Mouse (Mus musculus): ENCODE data around the gene Sult2a8.
"Not testable (repeated sequence)": the region's sequence is repeated elsewhere in the genome, so short reads cannot be mapped to it uniquely, and the experiment has no call there.

Sult2a8 gene

DNA sequence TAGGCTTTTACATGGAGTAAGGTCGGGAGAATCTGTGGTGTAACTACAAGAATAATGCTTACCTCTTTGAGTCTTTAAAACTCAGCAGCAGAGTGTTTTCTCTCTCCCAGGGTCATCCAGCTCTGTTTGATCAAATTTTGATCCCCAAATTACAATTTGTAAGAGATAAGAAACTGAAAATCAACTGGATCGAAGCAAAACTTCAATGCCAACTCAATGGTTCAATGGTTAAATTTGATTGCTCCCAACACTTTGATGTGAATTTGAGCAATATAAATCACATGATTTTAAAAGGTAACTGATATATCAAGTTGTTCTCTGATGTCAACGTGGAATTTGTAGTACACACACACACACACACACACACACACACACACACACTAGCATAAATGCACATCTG is at the start of gene Sult2a8:
Sult2a8 (minus strand) TSS at position 236 of the 400 bp plus-strand sequence.
- no peak for DNase-seq

- DNase-seq, result no peak
Measured at GRCm38 (mm10) chr7:14494130-14494529, 47.6 kb upstream of the Sult2a8 start, which contains the start of gene Sult2a7. Sult2a7 (minus strand) TSS chr7:14494230.

DNA sequence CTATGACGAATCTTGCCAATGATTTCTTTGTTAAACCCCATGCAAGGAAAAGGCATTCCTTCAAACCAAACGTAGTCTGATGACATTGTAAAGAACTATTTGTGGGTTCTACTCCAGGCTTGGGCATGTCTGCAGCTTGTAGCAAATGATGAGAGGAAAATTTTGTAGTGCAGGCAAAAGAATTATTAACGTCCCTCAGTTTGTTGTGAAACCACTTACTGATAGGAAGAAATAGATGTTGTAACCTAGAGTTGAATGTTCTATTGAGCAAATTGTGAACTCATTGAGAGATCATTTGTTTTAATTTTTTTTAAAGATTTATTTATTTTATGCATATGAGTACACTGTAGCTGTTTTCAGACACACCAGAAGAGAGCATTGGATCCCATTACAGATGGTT is 46.3 kb upstream of the Sult2a8 start:
- DNase-seq, result no peak

DNA sequence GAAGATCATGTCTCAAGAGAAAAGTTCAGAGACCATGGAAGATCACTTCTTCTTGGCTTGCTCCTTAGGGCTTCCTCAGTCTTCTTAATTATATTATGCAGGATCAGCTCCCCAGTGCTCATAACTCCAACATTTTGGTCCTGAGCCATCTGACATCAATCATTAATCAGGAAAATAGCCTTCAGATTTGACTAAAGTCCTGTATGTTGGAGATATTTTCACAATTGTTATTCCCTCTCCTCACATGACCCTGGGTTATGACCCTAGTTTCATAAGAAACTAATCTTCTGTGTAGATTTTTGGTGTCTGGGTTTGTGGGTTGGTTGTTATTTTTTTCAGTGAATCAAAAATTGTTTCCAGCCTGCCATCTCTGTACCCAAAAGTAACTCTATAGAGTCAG is 7.0 kb downstream of the Sult2a8 start:
- no peak for DNase-seq

- DNase-seq, result no peak
Measured at GRCm38 (mm10) chr7:14438484-14438883, 8.1 kb downstream of the Sult2a8 start.

DNA sequence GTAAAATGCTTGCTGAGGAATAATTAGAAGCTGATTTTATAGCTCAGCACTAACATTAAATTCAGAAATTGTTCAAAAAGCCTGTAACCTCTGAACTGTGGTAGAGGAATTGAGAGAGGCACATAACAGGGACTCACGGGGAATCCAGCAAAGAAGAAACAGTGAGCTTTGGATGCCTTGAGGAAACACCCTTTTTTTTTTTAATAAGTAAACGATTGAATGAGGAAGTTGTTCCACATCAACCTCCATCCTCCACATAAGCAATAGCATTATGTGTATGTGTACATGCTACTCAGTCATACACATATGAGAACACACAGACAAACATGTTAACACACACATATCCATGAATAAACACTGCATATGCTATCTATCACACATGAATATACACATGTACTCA is 8.5 kb downstream of the Sult2a8 start:
- DNase-seq, result no peak

DNA sequence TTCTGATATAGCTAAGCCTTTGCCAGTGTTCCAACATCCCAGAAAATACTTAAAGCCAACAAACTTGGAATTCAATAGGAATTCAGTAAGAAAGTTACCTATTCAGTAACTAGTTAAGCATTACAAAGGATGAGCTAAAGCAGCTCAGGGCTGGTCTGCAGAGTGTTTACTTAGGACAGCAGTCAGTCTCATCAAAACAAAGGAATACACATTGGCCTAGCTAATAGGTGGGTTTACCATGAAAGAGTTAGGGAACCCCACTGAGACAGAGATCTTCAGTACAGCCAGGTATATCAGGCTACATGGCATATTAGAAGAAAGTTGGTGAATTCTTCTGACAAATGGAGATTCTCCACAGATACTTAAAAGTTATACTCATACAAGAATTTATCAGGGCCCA is 47.2 kb downstream of the Sult2a8 start:
- not testable (repeated sequence) for DNase-seq

- DNase-seq, result no peak
Measured at GRCm38 (mm10) chr7:14396462-14396861, 50.1 kb downstream of the Sult2a8 start.
